Mouse (Mus musculus) neural tube, embryonic 13.5 days (tissue): ENCODE measurements around the gene Tjp1. TPM values are rescaled to one million over a fixed set of nuclear protein-coding genes. Genes with fewer than 3 reads are reported as not detected.

Experiments used
- ATAC-seq: fragments of 200-750 bp; cut with Nextera tagmentation; 2 replicates; pipeline ENCODE4 v1.8.0; 2017; ENCODE audit warnings: low read depth, mild to moderate bottlenecking, moderate TSS enrichment, moderate library complexity
- H3K27ac ChIP-seq: fragments of 300-500 bp; sonication (generic); replicated peaks from 2 replicates; pipeline ENCODE4 v1.5.1; 2015; ENCODE audit warnings: moderate library complexity, mild to moderate bottlenecking, inconsistent platforms
- H3K27me3 ChIP-seq: fragments of 300-500 bp; sonication (generic); 2 replicates; pipeline ENCODE4 v1.6.1; 2015; ENCODE audit warnings: mild to moderate bottlenecking, inconsistent platforms
- H3K36me3 ChIP-seq: fragments of 300-500 bp; sonication (generic); 2 replicates; pipeline ENCODE4 v1.6.1; 2015; ENCODE audit warnings: mild to moderate bottlenecking, inconsistent platforms
- H3K4me1 ChIP-seq: fragments of 300-500 bp; sonication (generic); replicated peaks from 2 replicates; pipeline ENCODE4 v1.6.1; 2015; ENCODE audit warnings: inconsistent platforms
- H3K4me2 ChIP-seq: fragments of 300-500 bp; sonication (generic); 2 replicates; pipeline ENCODE4 v1.6.1; 2015; ENCODE audit warnings: inconsistent platforms, mild to moderate bottlenecking, moderate library complexity
- H3K4me3 ChIP-seq: fragments of 300-500 bp; sonication (generic); 2 replicates; pipeline ENCODE4 v1.5.1; 2015; ENCODE audit warnings: mild to moderate bottlenecking, inconsistent platforms
- H3K9ac ChIP-seq: fragments of 300-500 bp; sonication (generic); 2 replicates; pipeline ENCODE4 v1.6.1; 2015; ENCODE audit warnings: moderate library complexity, mild to moderate bottlenecking, inconsistent platforms
- H3K9me3 ChIP-seq: fragments of 300-500 bp; sonication (generic); 2 replicates; pipeline ENCODE4 v1.6.1; 2016; ENCODE audit warnings: inconsistent platforms
- WGBS: fragments of 180-500 bp; shearing (Covaris S2); methylation state at CpG from one replicate; pipeline ENCODE4 v1.1.7; 2015; 5-methylcytosine and 5-hydroxymethylcytosine counted together
- polyA plus RNA-seq: library from polyadenylated mRNA; unstranded; fragments of >200 nt; fragmentation: Nextera tagmentation; extraction: Ambion mirVana; gene quantifications from 2 replicates; pipeline ENCODE4 v1.2.1, GENCODE M21; 2015

The Tjp1 gene
- polyA plus RNA-seq, 1 experiment from 2014 or later = 25.2 TPM

GRCm38 (mm10) chr7:65421451-65421850, 106.1 kb downstream of the Tjp1 start:
- 3% methylated on average over 9 of the region's 10 CpGs for WGBS
- 0 out of 2 replicates have a peak overlapping the region, but pooled peaks have one; percentile 2 for H3K4me3 ChIP-seq
- peak overlapping the region; percentile 44 for H3K4me2 ChIP-seq
- peak overlapping the region; percentile 38 for H3K27ac ChIP-seq
- no peaks in the 10 kb centered on the region for H3K27me3 ChIP-seq
- peak; percentile 69 for ATAC-seq
- H3K36me3 ChIP-seq = no peaks in the 10 kb centered on the region
- peaks cover 37% of the 10 kb centered on the region for H3K4me1 ChIP-seq
- H3K9me3 ChIP-seq = no peaks in the 10 kb centered on the region
- peak overlapping the region; percentile 17; the same call in 1 of the 2 replicates for H3K9ac ChIP-seq

GRCm38 (mm10) chr7:65419926-65420325, 107.7 kb downstream of the Tjp1 start:
- no peak overlapping the region for H3K4me3 ChIP-seq
- H3K4me2 ChIP-seq = no peak overlapping the region
- H3K9ac ChIP-seq = no peak overlapping the region
- no peak for ATAC-seq
- H3K9me3 ChIP-seq = no peaks in the 10 kb centered on the region
- no peak overlapping the region for H3K27ac ChIP-seq
- peaks cover 48% of the 10 kb centered on the region for H3K4me1 ChIP-seq
- H3K27me3 ChIP-seq = no peaks in the 10 kb centered on the region
- 93% methylated on average over 1 of the region's 1 CpGs for WGBS
- H3K36me3 ChIP-seq = no peaks in the 10 kb centered on the region

GRCm38 (mm10) chr7:65419012-65419411, 108.6 kb downstream of the Tjp1 start:
- ATAC-seq = no peak
- H3K27me3 ChIP-seq = no peaks in the 10 kb centered on the region
- peak overlapping the region; percentile 46; the same call in 1 of the 2 replicates for H3K27ac ChIP-seq
- no peak overlapping the region for H3K4me2 ChIP-seq
- H3K9me3 ChIP-seq = no peaks in the 10 kb centered on the region
- WGBS = 61% methylated on average over 3 of the region's 3 CpGs
- H3K9ac ChIP-seq = no peak overlapping the region
- peaks cover 53% of the 10 kb centered on the region for H3K4me1 ChIP-seq
- no peaks in the 10 kb centered on the region for H3K36me3 ChIP-seq
- H3K4me3 ChIP-seq = no peak overlapping the region

- Histone ChIP-seq H3K4me3 (no peak overlapping the region), H3K4me2 (no peak overlapping the region), H3K27me3 (no peaks in the 10 kb centered on the region), H3K9ac (no peak overlapping the region), H3K36me3 (no peaks in the 10 kb centered on the region), H3K9me3 (no peaks in the 10 kb centered on the region), H3K27ac (peak overlapping the region; percentile 46), H3K4me1 (peaks cover 53% of the 10 kb centered on the region)
- WGBS = 82% methylated on average over 10 of the region's 10 CpGs
- no peak for ATAC-seq
Measured at GRCm38 (mm10) chr7:65418366-65418911, 109.1 kb downstream of the Tjp1 start.

- peaks cover 53% of the 10 kb centered on the region for H3K4me1 ChIP-seq
- peak; percentile 29 for ATAC-seq
- 25% methylated on average over 10 of the region's 10 CpGs for WGBS
- no peaks in the 10 kb centered on the region for H3K9me3 ChIP-seq
- peak overlapping the region; percentile 9; the same call in 1 of the 2 replicates for H3K4me2 ChIP-seq
- no peak overlapping the region for H3K4me3 ChIP-seq
- H3K36me3 ChIP-seq = no peaks in the 10 kb centered on the region
- H3K27me3 ChIP-seq = no peaks in the 10 kb centered on the region
- no peak overlapping the region for H3K9ac ChIP-seq
- peak overlapping the region; percentile 69 for H3K27ac ChIP-seq
Measured at GRCm38 (mm10) chr7:65417231-65418100, 110.1 kb downstream of the Tjp1 start.

- Histone ChIP-seq H3K4me1 (peaks cover 54% of the 10 kb centered on the region), H3K4me3 (no peak overlapping the region), H3K9me3 (no peaks in the 10 kb centered on the region), H3K9ac (no peak overlapping the region), H3K36me3 (no peaks in the 10 kb centered on the region), H3K27me3 (no peaks in the 10 kb centered on the region), H3K27ac (no peak overlapping the region), H3K4me2 (no peak overlapping the region)
- WGBS = 60% methylated on average over 3 of the region's 3 CpGs
- no peak for ATAC-seq
Measured at GRCm38 (mm10) chr7:65416506-65416905, 111.1 kb downstream of the Tjp1 start.

- no peaks in the 10 kb centered on the region for H3K36me3 ChIP-seq
- WGBS = 72% methylated on average over 13 of the region's 13 CpGs
- ATAC-seq = no peak
- H3K27me3 ChIP-seq = no peaks in the 10 kb centered on the region
- H3K27ac ChIP-seq = no peak overlapping the region
- H3K4me2 ChIP-seq = no peak overlapping the region
- H3K4me3 ChIP-seq = no peak overlapping the region
- H3K4me1 ChIP-seq = peaks cover 50% of the 10 kb centered on the region
- no peak overlapping the region for H3K9ac ChIP-seq
- H3K9me3 ChIP-seq = no peaks in the 10 kb centered on the region
Measured at GRCm38 (mm10) chr7:65413946-65414945, 113.3 kb downstream of the Tjp1 start.

GRCm38 (mm10) chr7:65410668-65411067, 116.9 kb downstream of the Tjp1 start:
- Histone ChIP-seq H3K36me3 (no peaks in the 10 kb centered on the region), H3K27ac (no peak overlapping the region), H3K27me3 (no peaks in the 10 kb centered on the region), H3K9me3 (no peaks in the 10 kb centered on the region), H3K4me2 (no peak overlapping the region), H3K9ac (no peak overlapping the region), H3K4me3 (no peak overlapping the region), H3K4me1 (peaks cover 20% of the 10 kb centered on the region; the same call in 1 of the 2 replicates)
- 40% methylated on average over 7 of the region's 7 CpGs for WGBS
- ATAC-seq = no peak

GRCm38 (mm10) chr7:65406427-65406826, 121.2 kb downstream of the Tjp1 start:
- Histone ChIP-seq H3K4me2 (no peak overlapping the region), H3K4me1 (0 out of 2 replicates have a peak, but pooled peaks cover 6% of the 10 kb centered on the region), H3K36me3 (no peaks in the 10 kb centered on the region), H3K9ac (no peak overlapping the region), H3K9me3 (no peaks in the 10 kb centered on the region), H3K27ac (no peak overlapping the region), H3K4me3 (no peak overlapping the region), H3K27me3 (no peaks in the 10 kb centered on the region)
- WGBS = 80% methylated on average over 3 of the region's 3 CpGs
- ATAC-seq = no peak

GRCm38 (mm10) chr7:65402516-65402915, 125.1 kb downstream of the Tjp1 start:
- no peak overlapping the region for H3K4me3 ChIP-seq
- ATAC-seq = no peak

GRCm38 (mm10) chr7:65401622-65402021, 126.0 kb downstream of the Tjp1 start:
- no peaks in the 10 kb centered on the region for H3K36me3 ChIP-seq
- ATAC-seq = no peak
- no peak overlapping the region for H3K4me3 ChIP-seq
- no peaks in the 10 kb centered on the region for H3K27me3 ChIP-seq
- no peak overlapping the region for H3K27ac ChIP-seq
- H3K9me3 ChIP-seq = no peaks in the 10 kb centered on the region
- H3K4me2 ChIP-seq = no peak overlapping the region
- no peak overlapping the region for H3K9ac ChIP-seq
- no peaks in the 10 kb centered on the region for H3K4me1 ChIP-seq

More at GRCm38 (mm10) chr7:65402516-65402915, 125.1 kb downstream of the Tjp1 start:
- 94% methylated on average over 5 of the region's 5 CpGs for WGBS
- H3K9ac ChIP-seq = no peak overlapping the region
- no peaks in the 10 kb centered on the region for H3K36me3 ChIP-seq
- H3K27ac ChIP-seq = no peak overlapping the region
- no peaks in the 10 kb centered on the region for H3K4me1 ChIP-seq
- no peak overlapping the region for H3K4me2 ChIP-seq
- H3K27me3 ChIP-seq = no peaks in the 10 kb centered on the region
- H3K9me3 ChIP-seq = no peaks in the 10 kb centered on the region
